Mouse (Mus musculus): ENCODE measurements around the gene Plcl1. TPM values are rescaled to one million over a fixed set of nuclear protein-coding genes. Genes with fewer than 3 reads are reported as not detected.

Gene Plcl1
- polyA plus RNA-seq, 1 experiment from 2014 or later: 0.25 TPM

DNA sequence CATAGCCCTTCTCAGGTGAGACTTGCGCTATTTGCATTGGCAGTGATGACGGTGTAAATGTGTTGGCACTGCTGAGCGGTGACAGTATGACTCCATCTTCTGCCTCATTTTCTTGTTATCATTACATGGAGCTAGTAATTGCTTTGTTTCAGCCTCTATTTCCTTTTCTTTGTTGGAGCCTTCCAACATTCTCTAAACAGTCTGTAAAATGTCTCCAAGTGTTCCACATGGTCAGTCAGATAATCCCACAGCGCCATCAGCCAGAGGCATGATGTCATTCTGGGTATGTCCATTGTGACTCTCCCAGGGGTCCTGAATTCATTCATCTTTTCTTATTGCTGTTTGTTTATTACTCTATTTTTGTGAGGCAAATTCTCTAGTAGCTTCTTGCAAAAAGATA is 165.7 kb downstream of the Plcl1 start:
- no peak for ATAC-seq
- WGBS (ENCODE audit: insufficient replicate concordance): 82% methylated on average over 4 of the region's 4 CpGs
- H3K36me3 ChIP-seq (replicated peaks; ENCODE audit: insufficient read depth, low read length): no peaks in the 10 kb centered on the region
- H3K9me3 ChIP-seq (ENCODE audit: low read length): no peaks in the 10 kb centered on the region
- no peak overlapping the region for H3K4me3 ChIP-seq (ENCODE audit: low read depth, low read length)
- no peaks in the 10 kb centered on the region for H3K27me3 ChIP-seq (ENCODE audit: insufficient read depth, low read length)
- no peak overlapping the region for H3K27ac ChIP-seq (ENCODE audit: low read depth)
- no peak for DNase-seq
- H3K4me1 ChIP-seq (ENCODE audit: insufficient read depth): no peaks in the 10 kb centered on the region
- H3K4me2 ChIP-seq (ENCODE audit: low read depth, low read length): no peak overlapping the region
- TF ChIP-seq EP300 (IDR thresholded peaks at IDR 0.05; ENCODE audit: low read depth) (no peak), CTCF (IDR thresholded peaks at IDR 0.05; ENCODE audit: low read depth) (no peak)
- no peak overlapping the region for H3K9ac ChIP-seq (replicated peaks)

GRCm38 (mm10) chr1:55572202-55572601 is 166.5 kb downstream of the Plcl1 start:
- TF ChIP-seq EP300 (IDR thresholded peaks at IDR 0.05; ENCODE audit: low read depth): no peak
- no peak for ATAC-seq

DNA sequence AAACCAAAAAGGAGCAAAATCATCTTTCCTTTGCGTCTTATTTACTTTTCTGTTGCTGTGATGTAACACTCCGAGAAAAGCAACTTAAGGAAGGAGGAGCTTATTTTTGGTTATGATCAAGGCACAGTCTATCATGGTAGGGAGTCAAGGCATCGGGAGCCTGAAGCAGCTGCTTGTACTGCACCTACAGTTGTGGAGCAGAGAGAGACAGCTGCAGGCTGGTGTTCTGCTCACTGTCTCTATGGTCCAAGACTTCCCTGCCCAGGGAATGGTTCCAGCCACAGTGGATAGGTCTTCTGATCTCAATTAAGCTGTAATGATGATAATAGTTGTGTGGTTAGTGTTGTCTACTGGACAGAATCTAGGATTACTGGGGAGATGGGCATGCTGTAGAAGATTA is 166.9 kb downstream of the Plcl1 start:
- H3K36me3 ChIP-seq (replicated peaks; ENCODE audit: insufficient read depth, low read length): no peaks in the 10 kb centered on the region
- no peak overlapping the region for H3K27ac ChIP-seq (ENCODE audit: low read depth)
- ATAC-seq (no peak), DNase-seq (no peak)
- H3K9ac ChIP-seq (replicated peaks): no peak overlapping the region
- no peaks in the 10 kb centered on the region for H3K9me3 ChIP-seq (ENCODE audit: low read length)
- no peak overlapping the region for H3K4me3 ChIP-seq (ENCODE audit: low read depth, low read length)
- no peaks in the 10 kb centered on the region for H3K4me1 ChIP-seq (ENCODE audit: insufficient read depth)
- no peak overlapping the region for H3K4me2 ChIP-seq (ENCODE audit: low read depth, low read length)
- WGBS (ENCODE audit: insufficient replicate concordance): 72% methylated on average over 3 of the region's 3 CpGs
- H3K27me3 ChIP-seq (ENCODE audit: insufficient read depth, low read length): no peaks in the 10 kb centered on the region
- TF ChIP-seq CTCF (IDR thresholded peaks at IDR 0.05; ENCODE audit: low read depth) (no peak), EP300 (IDR thresholded peaks at IDR 0.05; ENCODE audit: low read depth) (no peak)

More at GRCm38 (mm10) chr1:55572202-55572601, 166.5 kb downstream of the Plcl1 start:
- no peaks in the 10 kb centered on the region for H3K36me3 ChIP-seq (replicated peaks; ENCODE audit: insufficient read depth, low read length)
- DNase-seq: no peak
- no peak overlapping the region for H3K4me3 ChIP-seq (ENCODE audit: low read depth, low read length)
- no peaks in the 10 kb centered on the region for H3K4me1 ChIP-seq (ENCODE audit: insufficient read depth)
- no peak overlapping the region for H3K9ac ChIP-seq (replicated peaks)
- no peaks in the 10 kb centered on the region for H3K27me3 ChIP-seq (ENCODE audit: insufficient read depth, low read length)
- no peaks in the 10 kb centered on the region for H3K9me3 ChIP-seq (ENCODE audit: low read length)
- H3K4me2 ChIP-seq (ENCODE audit: low read depth, low read length): no peak overlapping the region
- H3K27ac ChIP-seq (ENCODE audit: low read depth): no peak overlapping the region

DNA sequence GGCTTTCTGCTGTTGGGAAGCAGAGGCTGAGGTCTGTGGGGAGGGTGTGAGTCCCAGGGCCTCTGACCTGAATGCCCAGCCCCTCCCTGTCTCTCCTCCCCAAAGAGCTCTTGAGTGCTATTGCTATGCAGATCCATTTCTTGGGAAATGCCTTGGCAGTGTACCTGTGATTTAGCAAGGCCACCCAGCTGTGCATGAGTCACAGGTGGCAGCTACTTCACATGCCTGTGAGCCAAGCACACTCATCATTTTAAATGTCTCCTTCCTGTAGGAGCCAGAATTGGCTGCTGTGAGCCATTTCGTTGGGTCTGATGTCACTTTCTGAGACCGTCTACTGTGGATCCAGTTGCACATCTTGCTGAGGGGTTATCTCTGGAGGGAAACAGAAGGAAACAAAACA is 170.2 kb downstream of the Plcl1 start:
- H3K4me2 ChIP-seq (ENCODE audit: low read depth, low read length): no peak overlapping the region
- DNase-seq (no peak), ATAC-seq (no peak)
- H3K4me1 ChIP-seq (ENCODE audit: insufficient read depth): no peaks in the 10 kb centered on the region
- TF ChIP-seq EP300 (IDR thresholded peaks at IDR 0.05; ENCODE audit: low read depth) (no peak), CTCF (IDR thresholded peaks at IDR 0.05; ENCODE audit: low read depth) (no peak)
- WGBS (ENCODE audit: insufficient replicate concordance): 29% methylated on average over 2 of the region's 2 CpGs
- H3K27ac ChIP-seq (ENCODE audit: low read depth): no peak overlapping the region
- H3K9me3 ChIP-seq (ENCODE audit: low read length): no peaks in the 10 kb centered on the region
- H3K27me3 ChIP-seq (ENCODE audit: insufficient read depth, low read length): no peaks in the 10 kb centered on the region
- H3K36me3 ChIP-seq (replicated peaks; ENCODE audit: insufficient read depth, low read length): no peaks in the 10 kb centered on the region
- H3K4me3 ChIP-seq (ENCODE audit: low read depth, low read length): no peak overlapping the region
- H3K9ac ChIP-seq (replicated peaks): no peak overlapping the region

DNA sequence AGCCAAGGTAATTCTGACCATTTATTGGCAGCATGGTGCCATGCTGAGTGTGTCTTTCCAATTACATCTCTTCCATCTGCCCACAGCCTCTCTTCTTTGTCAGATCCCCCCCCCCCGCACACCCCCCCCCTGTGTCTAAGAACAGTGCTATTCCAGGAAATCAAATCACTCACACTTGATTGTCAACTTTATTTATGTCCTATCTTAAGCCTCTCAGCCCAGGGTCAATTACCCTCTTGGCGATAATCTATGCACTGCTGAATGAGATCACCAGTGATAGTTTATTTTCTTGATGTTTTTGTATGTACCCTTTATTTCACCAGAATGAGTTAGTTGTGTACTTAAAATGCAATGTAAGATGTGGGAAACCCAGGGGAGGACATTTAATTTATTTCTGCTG is 176.0 kb downstream of the Plcl1 start:
- Histone ChIP-seq H3K36me3 (replicated peaks; ENCODE audit: insufficient read depth, low read length) (no peaks in the 10 kb centered on the region), H3K27me3 (ENCODE audit: insufficient read depth, low read length) (no peaks in the 10 kb centered on the region), H3K4me2 (ENCODE audit: low read depth, low read length) (no peak overlapping the region), H3K27ac (ENCODE audit: low read depth) (no peak overlapping the region), H3K4me1 (ENCODE audit: insufficient read depth) (no peaks in the 10 kb centered on the region), H3K9ac (replicated peaks) (no peak overlapping the region), H3K4me3 (ENCODE audit: low read depth, low read length) (no peak overlapping the region), H3K9me3 (ENCODE audit: low read length) (no peaks in the 10 kb centered on the region)
- 85% methylated on average over 2 of the region's 2 CpGs for WGBS (ENCODE audit: insufficient replicate concordance)
- TF ChIP-seq CTCF (IDR thresholded peaks at IDR 0.05; ENCODE audit: low read depth) (no peak), EP300 (IDR thresholded peaks at IDR 0.05; ENCODE audit: low read depth) (no peak)
- DNase-seq: no peak
- ATAC-seq: no peak

- Histone ChIP-seq H3K27me3 (ENCODE audit: insufficient read depth, low read length) (no peaks in the 10 kb centered on the region), H3K4me2 (ENCODE audit: low read depth, low read length) (no peak overlapping the region), H3K9ac (replicated peaks) (no peak overlapping the region), H3K9me3 (ENCODE audit: low read length) (no peaks in the 10 kb centered on the region), H3K4me3 (ENCODE audit: low read depth, low read length) (no peak overlapping the region), H3K36me3 (replicated peaks; ENCODE audit: insufficient read depth, low read length) (no peaks in the 10 kb centered on the region), H3K4me1 (ENCODE audit: insufficient read depth) (no peaks in the 10 kb centered on the region), H3K27ac (ENCODE audit: low read depth) (no peak overlapping the region)
- WGBS (ENCODE audit: insufficient replicate concordance): 79% methylated on average over 4 of the region's 4 CpGs
- DNase-seq (no peak), ATAC-seq (no peak)
- no peak for TF ChIP-seq EP300 (IDR thresholded peaks at IDR 0.05; ENCODE audit: low read depth)
- no peak for TF ChIP-seq CTCF (IDR thresholded peaks at IDR 0.05; ENCODE audit: low read depth)
These were observed 179.7 kb downstream of the Plcl1 start for GRCm38 (mm10) chr1:55585441-55585840.

DNA sequence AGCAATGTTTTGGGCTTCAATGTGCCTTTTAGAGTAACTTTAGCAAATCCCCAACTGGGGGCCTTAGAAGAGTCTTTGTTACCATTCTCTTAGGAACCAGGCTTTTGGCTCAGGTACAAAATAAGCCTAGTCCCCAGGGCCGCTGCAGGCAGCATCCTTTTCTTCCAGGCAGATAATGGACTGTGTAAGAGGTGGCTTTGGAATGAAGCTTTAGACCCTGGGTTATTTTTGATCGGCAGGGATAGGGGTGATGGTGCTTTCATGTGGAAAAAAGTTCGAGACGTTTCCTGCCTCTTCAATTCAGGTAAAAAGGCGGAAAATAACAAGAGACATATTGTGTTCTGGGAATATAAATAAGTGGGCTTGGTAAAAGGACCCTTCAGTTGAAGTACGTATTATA is 182.4 kb downstream of the Plcl1 start:
- DNase-seq: no peak
- ATAC-seq: no peak
- no peaks in the 10 kb centered on the region for H3K4me1 ChIP-seq (ENCODE audit: insufficient read depth)

More for the DNA sequence above, 182.4 kb downstream of the Plcl1 start:
- H3K9ac ChIP-seq (replicated peaks): no peak overlapping the region
- H3K27me3 ChIP-seq (ENCODE audit: insufficient read depth, low read length): no peaks in the 10 kb centered on the region
- H3K36me3 ChIP-seq (replicated peaks; ENCODE audit: insufficient read depth, low read length): no peaks in the 10 kb centered on the region
- WGBS (ENCODE audit: insufficient replicate concordance): 75% methylated on average over 6 of the region's 6 CpGs
- no peak overlapping the region for H3K27ac ChIP-seq (ENCODE audit: low read depth)
- H3K9me3 ChIP-seq (ENCODE audit: low read length): no peaks in the 10 kb centered on the region
- no peak overlapping the region for H3K4me2 ChIP-seq (ENCODE audit: low read depth, low read length)
- no peak overlapping the region for H3K4me3 ChIP-seq (ENCODE audit: low read depth, low read length)
- TF ChIP-seq CTCF (IDR thresholded peaks at IDR 0.05; ENCODE audit: low read depth) (no peak), EP300 (IDR thresholded peaks at IDR 0.05; ENCODE audit: low read depth) (no peak)

All from liver, postnatal 0 days (tissue).